Mouse (Mus musculus) CH12.LX (cell line): ENCODE results near the gene Defb22. TPM values are rescaled to one million over a fixed set of nuclear protein-coding genes. Genes with fewer than 3 reads are reported as not detected.
A peak's percentile ranks its signal among the peaks of the same experiment; 100 is the strongest.

Experiments used
- DNase-seq: peaks from one replicate; pipeline ENCODE4 v3.0.0-alpha.2; 2013; ENCODE audit errors: extremely low read depth
- H3K27ac ChIP-seq: 2 replicates; pipeline ENCODE4 v1.5.1; 2012; ENCODE audit warnings: low read depth, mild to moderate bottlenecking, control low read depth, moderate library complexity; ENCODE audit not compliant: insufficient read depth
- H3K27me3 ChIP-seq: replicated peaks from 2 replicates; pipeline ENCODE3; 2012; ENCODE audit warnings: inconsistent platforms
- H3K36me3 ChIP-seq, 2 experiments: replicated peaks in 1 of 2; 2 replicates each; pipeline versions ENCODE3 to v1.6.1; 2012; ENCODE audit warnings: inconsistent platforms in 1 of 2, low read length in 1 of 2, mild to moderate bottlenecking in 1 of 2, mixed read lengths in 1 of 2, moderate library complexity in 1 of 2; ENCODE audit not compliant: control insufficient read depth in 1 of 2, insufficient read depth in 1 of 2
- H3K4me1 ChIP-seq, 2 experiments: 2 replicates each; pipeline ENCODE4 v1.6.1; 2012; ENCODE audit warnings: inconsistent platforms in 1 of 2, moderate library complexity in 1 of 2; ENCODE audit not compliant: insufficient read depth in 2 of 2, control insufficient read depth in 1 of 2
- H3K4me2 ChIP-seq: 2 replicates; pipeline ENCODE4 v1.6.1; 2012; ENCODE audit warnings: low read depth, mild to moderate bottlenecking, control low read depth; ENCODE audit not compliant: poor library complexity, insufficient read depth, severe bottlenecking
- H3K4me3 ChIP-seq, 3 experiments: fragments of 150-350 bp in 1 of 3; sonication (generic) in 1 of 3; replicated peaks in 1 of 3; 2 replicates each; pipeline versions ENCODE3 to v1.5.1; 2011 to 2012; ENCODE audit warnings: low read depth in 2 of 3, low read length in 2 of 3, mild to moderate bottlenecking in 2 of 3, moderate library complexity in 2 of 3, control low read depth in 1 of 3, improper control_type of control experiment in 1 of 3, inconsistent platforms in 1 of 3, mixed read lengths in 1 of 3; ENCODE audit not compliant: poor library complexity in 1 of 3
- H3K79me2 ChIP-seq: replicated peaks from 2 replicates; pipeline ENCODE4 v1.6.1; 2012; ENCODE audit warnings: mild to moderate bottlenecking, moderate library complexity; ENCODE audit not compliant: control insufficient read depth, poor library complexity, insufficient read depth, severe bottlenecking; ENCODE audit errors: extremely low read depth
- H3K9ac ChIP-seq: 2 replicates; pipeline ENCODE4 v1.6.1; 2012; ENCODE audit warnings: low read depth, mild to moderate bottlenecking, control low read depth, moderate library complexity; ENCODE audit not compliant: insufficient read depth
- H3K9me3 ChIP-seq: replicated peaks from 2 replicates; pipeline ENCODE3; 2012; ENCODE audit warnings: low read length, inconsistent platforms, mixed read lengths
- CHD1 ChIP-seq: IDR thresholded peaks from 2 replicates; pipeline ENCODE4 v1.6.1; 2012; ENCODE audit warnings: low read depth, low read length, improper control_type of control experiment, inconsistent platforms
- CHD2 ChIP-seq: IDR thresholded peaks from 2 replicates; pipeline ENCODE4 v1.6.1; 2011; ENCODE audit warnings: low read length, improper control_type of control experiment
- CTCF ChIP-seq, 2 experiments: IDR thresholded peaks in 1 of 2; conservative IDR thresholded peaks in 1 of 2; 2 replicates each; pipeline ENCODE4 v1.5.1; 2011 to 2012; ENCODE audit warnings: low read depth in 2 of 2, low read length in 2 of 2, improper control_type of control experiment in 1 of 2, inconsistent platforms in 1 of 2, mild to moderate bottlenecking in 1 of 2, moderate library complexity in 1 of 2
- ELF1 ChIP-seq: IDR thresholded peaks from 2 replicates; pipeline ENCODE4 v1.6.1; 2014; ENCODE audit warnings: low read depth, mild to moderate bottlenecking, inconsistent platforms, low read length, improper control_type of control experiment
- GABPA ChIP-seq: IDR thresholded peaks from 2 replicates; pipeline ENCODE4 v1.6.1; 2012; ENCODE audit warnings: low read depth, low read length, improper control_type of control experiment, inconsistent platforms; ENCODE audit not compliant: insufficient replicate concordance
- JUND ChIP-seq: conservative IDR thresholded peaks from 2 replicates; pipeline ENCODE4 v1.6.1; 2011; ENCODE audit warnings: low read depth, low read length, improper control_type of control experiment
- KAT2A ChIP-seq: IDR thresholded peaks from 2 replicates; pipeline ENCODE4 v1.6.1; 2012; ENCODE audit warnings: low read length, improper control_type of control experiment, inconsistent platforms; ENCODE audit not compliant: insufficient replicate concordance
- MAZ ChIP-seq: IDR thresholded peaks from 2 replicates; pipeline ENCODE4 v1.6.1; 2012; ENCODE audit warnings: low read depth, mild to moderate bottlenecking, inconsistent platforms, low read length, improper control_type of control experiment, moderate library complexity
- MXI1 ChIP-seq: IDR thresholded peaks from 2 replicates; pipeline ENCODE4 v1.6.1; 2011; ENCODE audit warnings: mild to moderate bottlenecking, low read depth, low read length, improper control_type of control experiment
- MYC ChIP-seq: IDR thresholded peaks from 2 replicates; pipeline ENCODE4 v1.6.1; 2011; ENCODE audit warnings: low read depth, mild to moderate bottlenecking, improper control_type of control experiment, low read length
- NELFE ChIP-seq: IDR thresholded peaks from 2 replicates; pipeline ENCODE4 v1.6.1; 2011; ENCODE audit warnings: low read depth, low read length, improper control_type of control experiment
- NRF1 ChIP-seq: IDR thresholded peaks from 2 replicates; pipeline ENCODE4 v1.6.1; 2014; ENCODE audit warnings: low read depth, mild to moderate bottlenecking, inconsistent platforms, low read length, improper control_type of control experiment, moderate library complexity
- PAX5 ChIP-seq: IDR thresholded peaks from 2 replicates; pipeline ENCODE4 v1.6.1; 2012; ENCODE audit warnings: low read length, inconsistent platforms, mixed read lengths
- POLR2AphosphoS2 ChIP-seq: IDR thresholded peaks from 2 replicates; pipeline ENCODE4 v1.6.1; 2011; ENCODE audit warnings: low read depth, low read length, improper control_type of control experiment
- RAD21 ChIP-seq: IDR thresholded peaks from 2 replicates; pipeline ENCODE4 v1.6.1; 2011; ENCODE audit warnings: low read depth, mild to moderate bottlenecking, low read length, improper control_type of control experiment, moderate library complexity
- RCOR1 ChIP-seq: conservative IDR thresholded peaks from 2 replicates; pipeline ENCODE4 v1.6.1; 2012; ENCODE audit warnings: low read depth, mild to moderate bottlenecking, inconsistent platforms, low read length, improper control_type of control experiment
- SMC3 ChIP-seq: IDR thresholded peaks from 2 replicates; pipeline ENCODE4 v1.6.1; 2011; ENCODE audit warnings: low read depth, low read length, improper control_type of control experiment
- TBP ChIP-seq: conservative IDR thresholded peaks from 2 replicates; pipeline ENCODE4 v1.6.1; 2011; ENCODE audit warnings: low read depth, low read length, improper control_type of control experiment
- USF1 ChIP-seq: IDR thresholded peaks from 2 replicates; pipeline ENCODE4 v1.6.1; 2014; ENCODE audit warnings: low read depth, mild to moderate bottlenecking, inconsistent platforms, low read length, improper control_type of control experiment
- USF2 ChIP-seq: conservative IDR thresholded peaks from 2 replicates; pipeline ENCODE4 v1.6.1; 2011; ENCODE audit warnings: low read depth, low read length, improper control_type of control experiment
- ZKSCAN1 ChIP-seq: IDR thresholded peaks from 2 replicates; pipeline ENCODE4 v1.6.1; 2012; ENCODE audit warnings: low read depth, inconsistent platforms, low read length, improper control_type of control experiment, borderline replicate concordance
- dilution Hi-C: fragments of 300-500 bp; cut with MboI; formaldehyde crosslinking; loops from 2 replicates; pipeline ENCODE4 v1.14.3; 2020; ENCODE audit warnings: low sequenced_read_pairs; ENCODE audit not compliant: extremely low pct_unique_long_range_greater_than_20kb, extremely low pct_ligation_motif_present
- in situ Hi-C: fragments of 300-500 bp; cut with MboI; formaldehyde crosslinking; loops from 3 replicates; pipeline ENCODE4 v1.14.3; 2019; ENCODE audit warnings: low sequenced_read_pairs, low pct_ligation_motif_present, low pct_unique_long_range_greater_than_20kb, mixed read lengths
- polyA plus RNA-seq: library from polyadenylated mRNA; unstranded; fragments of >175 nt; gene quantifications from 2 replicates; pipeline ENCODE4 v1.2.1, GENCODE M21; 2012; ENCODE audit warnings: low read depth; ENCODE audit not compliant: insufficient read length
- total RNA-seq, 2 experiments: library from RNA; depleted of rRNA; stranded (reverse); fragments of 300-350 nt in 1 of 2; fragments of >200 nt in 1 of 2; gene quantifications; 2 replicates each; pipeline ENCODE4 v1.2.3; 2012 to 2014

Gene Defb22
- total and polyA plus RNA-seq, 3 experiments = not detected

DNA sequence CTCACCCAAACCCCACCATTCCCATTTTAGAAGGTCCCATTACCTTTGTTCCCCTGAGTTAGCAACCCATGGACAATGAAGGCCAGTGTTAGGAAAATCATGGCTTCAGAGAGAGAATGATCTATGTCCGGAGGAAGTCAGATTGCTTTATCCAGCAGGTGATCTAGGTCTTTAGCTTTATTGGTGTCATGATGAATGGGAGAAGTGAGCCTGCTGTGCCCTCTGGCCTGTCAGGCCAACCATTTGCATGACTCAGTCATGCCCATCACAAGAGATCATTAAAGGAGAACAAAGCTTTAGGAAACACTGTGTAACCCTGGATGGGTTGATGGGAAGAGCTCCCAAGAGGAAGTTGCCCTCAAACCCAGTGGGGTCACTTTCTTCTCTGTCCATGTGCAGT, 21.7 kb upstream of the Defb22 start, which contains the start of gene Defb26:
Defb26 (minus strand) TSS at position 101 of the 400 bp plus-strand sequence.
- Histone ChIP-seq H3K79me2 (no peaks in the 10 kb centered on the region), H3K4me1 (no peaks in the 10 kb centered on the region; a peak in 1 of 4 replicates)
- dilution Hi-C loops = no loop called here

DNA sequence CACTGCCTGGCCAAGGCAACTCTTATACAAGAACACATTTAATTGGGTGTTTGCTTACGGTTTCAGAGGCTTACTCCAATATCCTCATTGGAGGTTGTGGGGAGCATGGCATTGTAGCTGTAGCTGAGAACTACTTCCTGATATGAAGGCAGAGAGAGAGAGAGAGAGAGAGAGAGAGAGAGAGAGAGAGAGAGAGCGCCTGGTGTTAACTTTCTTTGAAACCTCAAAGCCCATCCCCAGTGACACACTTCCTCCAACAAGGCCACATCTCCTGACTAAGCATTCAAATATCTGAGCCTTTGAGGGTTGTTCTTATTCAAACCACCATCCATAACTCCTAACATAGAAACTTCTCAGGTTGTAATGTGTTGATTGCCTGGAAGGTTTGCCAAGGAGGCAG, 14.0 kb upstream of the Defb22 start:
- H3K4me1 ChIP-seq = no peaks in the 10 kb centered on the region
- no peak for TF ChIP-seq NRF1
- TF ChIP-seq USF1 = no peak
- no peak for TF ChIP-seq CHD2
- TF ChIP-seq CTCF (conservative IDR thresholded peaks at IDR 0.05 in 1 of 2, IDR thresholded peaks at IDR 0.05 in 1 of 2; ENCODE audit: low read depth in 2 of 2, low read length in 2 of 2) = no peak
- no peak for TF ChIP-seq TBP
- TF ChIP-seq, all 38 proteins: peak for 0
- Histone ChIP-seq H3K27me3 (peaks cover 13% of the 10 kb centered on the region), H3K27ac (no peak overlapping the region), H3K79me2 (no peaks in the 10 kb centered on the region), H3K36me3 (no peaks in the 10 kb centered on the region), H3K4me3 (no peak overlapping the region), H3K4me2 (no peak overlapping the region), H3K9me3 (peaks cover 2% of the 10 kb centered on the region), H3K9ac (no peak overlapping the region)
- in situ Hi-C loops = no loop called here
- dilution Hi-C loops = no loop called here
- DNase-seq = no peak

More for the DNA sequence above, 21.7 kb upstream of the Defb22 start, which contains the start of gene Defb26:
- H3K9me3 ChIP-seq = no peaks in the 10 kb centered on the region
- H3K27me3 ChIP-seq = peaks cover 43% of the 10 kb centered on the region
- no peak within 1 kb of the TSS for H3K4me2 ChIP-seq
- DNase-seq = no peak
- TF ChIP-seq KAT2A = no peak
- no peak for TF ChIP-seq ELF1
- TF ChIP-seq MYC = no peak
- no peak for TF ChIP-seq CHD1
- no peak for TF ChIP-seq USF2
- no peak for TF ChIP-seq PAX5
- no peak for TF ChIP-seq RCOR1
- TF ChIP-seq NRF1 = no peak
- TF ChIP-seq MAZ = no peak
- no peak for TF ChIP-seq POLR2AphosphoS2
- no peak for TF ChIP-seq JUND
- TF ChIP-seq, all 38 proteins: peak for 0
- Histone ChIP-seq H3K9ac (no peak within 1 kb of the TSS), H3K36me3 (no peaks in the 10 kb centered on the region), H3K27ac (no peak within 1 kb of the TSS), H3K4me3 (no peak within 1 kb of the TSS)
- in situ Hi-C loops = no loop called here

DNA sequence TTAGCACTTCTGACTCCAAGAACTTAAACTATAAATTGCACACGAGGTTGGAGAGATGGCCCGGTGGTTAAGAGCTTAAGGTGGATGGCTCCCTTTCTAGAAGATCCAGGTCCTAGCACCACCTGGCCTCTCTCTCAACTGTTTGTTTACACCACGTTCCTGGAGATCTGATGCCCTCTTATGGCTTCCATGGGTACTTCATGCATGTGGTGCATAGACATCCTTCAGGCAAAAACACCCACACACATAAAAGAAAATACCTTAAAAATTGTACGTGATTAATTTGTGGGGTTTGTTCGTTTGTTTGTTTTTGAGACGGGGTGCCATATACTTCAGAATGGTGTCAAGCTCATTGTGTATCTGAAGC, 10.9 kb upstream of the Defb22 start:
- Histone ChIP-seq H3K36me3 (no peaks in the 10 kb centered on the region), H3K9ac (no peak overlapping the region), H3K4me2 (no peak overlapping the region), H3K4me3 (no peak overlapping the region), H3K27me3 (peaks cover 8% of the 10 kb centered on the region), H3K4me1 (no peaks in the 10 kb centered on the region), H3K79me2 (no peaks in the 10 kb centered on the region), H3K27ac (no peak overlapping the region), H3K9me3 (peaks cover 2% of the 10 kb centered on the region)
- DNase-seq = no peak
- dilution Hi-C loops = no loop called here
- in situ Hi-C loops = no loop called here
- TF ChIP-seq RAD21 (peak; percentile 35), CTCF (conservative IDR thresholded peaks at IDR 0.05 in 1 of 2, IDR thresholded peaks at IDR 0.05 in 1 of 2; ENCODE audit: low read depth in 2 of 2, low read length in 2 of 2) (peak; percentile 10 to 44; a peak in 2 of 4 replicates), GABPA (no peak), PAX5 (no peak), CHD1 (no peak), ZKSCAN1 (no peak), SMC3 (peak; percentile 17; the same call in 1 of the 2 replicates), NELFE (no peak), CHD2 (no peak), MXI1 (no peak)
- TF ChIP-seq, all 38 proteins: peak for 3
